Mouse (Mus musculus) hindbrain, embryonic 13.5 days (tissue): Measurements from ENCODE around the gene Map6. TPM values are rescaled to one million over a fixed set of nuclear protein-coding genes. Genes with fewer than 3 reads are reported as not detected.
A peak's percentile ranks its signal among the peaks of the same experiment; 100 is the strongest.

Experiments used
- ATAC-seq: fragments of 200-750 bp; cut with Nextera tagmentation; 2 replicates; pipeline ENCODE4 v1.8.0; 2017; ENCODE audit warnings: moderate TSS enrichment; ENCODE audit not compliant: low FRiP score
- H3K27ac ChIP-seq: fragments of 300-500 bp; sonication (generic); 2 replicates; pipeline ENCODE4 v1.5.1; 2015; ENCODE audit warnings: inconsistent platforms, mild to moderate bottlenecking, moderate library complexity
- H3K27me3 ChIP-seq: fragments of 300-500 bp; sonication (generic); 2 replicates; pipeline ENCODE4 v1.6.1; 2015; ENCODE audit warnings: mild to moderate bottlenecking, inconsistent platforms
- H3K36me3 ChIP-seq: fragments of 300-500 bp; sonication (generic); 2 replicates; pipeline ENCODE4 v1.6.1; 2015; ENCODE audit warnings: mild to moderate bottlenecking, inconsistent platforms
- H3K4me1 ChIP-seq: fragments of 300-500 bp; sonication (generic); replicated peaks from 2 replicates; pipeline ENCODE4 v1.6.1; 2015; ENCODE audit warnings: inconsistent platforms
- H3K4me2 ChIP-seq: fragments of 300-500 bp; sonication (generic); 2 replicates; pipeline ENCODE4 v1.6.1; 2015; ENCODE audit warnings: inconsistent platforms, mild to moderate bottlenecking, moderate library complexity
- H3K4me3 ChIP-seq: fragments of 300-500 bp; sonication (generic); 2 replicates; pipeline ENCODE4 v1.5.1; 2015; ENCODE audit warnings: mild to moderate bottlenecking, inconsistent platforms
- H3K9ac ChIP-seq: fragments of 300-500 bp; sonication (generic); 2 replicates; pipeline ENCODE4 v1.6.1; 2015; ENCODE audit warnings: mild to moderate bottlenecking, inconsistent platforms
- H3K9me3 ChIP-seq: fragments of 300-500 bp; sonication (generic); 2 replicates; pipeline ENCODE4 v1.6.1; 2016; ENCODE audit warnings: inconsistent platforms
- WGBS: fragments of 180-500 bp; shearing (Covaris S2); methylation state at CpG from one replicate; pipeline ENCODE4 v1.1.7; 2015; 5-methylcytosine and 5-hydroxymethylcytosine counted together
- polyA plus RNA-seq: library from polyadenylated mRNA; unstranded; fragments of >200 nt; fragmentation: Nextera tagmentation; extraction: Ambion mirVana; gene quantifications from 2 replicates; pipeline ENCODE4 v1.2.1, GENCODE M21; 2015

The Map6 gene
- 104 and 106 TPM in 2 replicates for polyA plus RNA-seq

DNA sequence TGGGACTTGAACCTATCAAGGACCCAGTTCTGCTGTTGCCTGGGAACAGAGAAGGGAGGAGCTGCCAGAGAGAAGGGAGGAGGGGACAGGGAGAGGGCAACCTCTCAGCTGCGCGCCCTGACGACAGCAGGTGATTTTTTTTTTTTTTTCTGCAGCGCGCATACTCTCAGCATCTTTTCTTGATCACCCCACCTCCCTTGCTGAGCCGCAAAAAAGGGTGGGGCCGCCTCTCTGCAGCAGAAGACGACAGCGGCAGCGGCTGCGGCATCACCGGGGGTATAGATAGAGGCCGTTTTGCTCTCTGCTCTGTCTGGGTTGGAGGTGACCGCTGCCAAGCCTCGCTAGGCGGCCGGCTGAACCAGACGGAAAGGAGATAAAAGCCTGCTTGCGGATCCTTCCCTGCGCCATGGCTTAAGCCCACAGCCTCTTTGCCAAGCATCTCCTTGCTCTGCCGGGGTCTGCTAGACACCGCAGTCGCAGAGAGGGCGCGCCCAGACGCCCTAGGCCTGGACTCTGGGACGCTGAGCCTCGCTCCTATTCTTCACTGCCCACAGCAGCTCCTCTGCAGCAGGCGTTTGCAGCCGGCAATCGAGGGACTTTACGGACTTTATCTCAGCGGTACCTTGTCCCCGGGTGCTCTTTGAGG is at the start of gene Map6:
TSS of gene Map6 (plus strand) at position 197 of the 646 bp plus-strand sequence.
- Histone ChIP-seq H3K4me2 (peak within 1 kb of the TSS; percentile 98), H3K9ac (peak within 1 kb of the TSS; percentile 96), H3K27me3 (no peaks in the 10 kb centered on the region), H3K36me3 (no peaks in the 10 kb centered on the region; the same call in 1 of the 2 replicates), H3K9me3 (no peaks in the 10 kb centered on the region), H3K4me3 (peak within 1 kb of the TSS; percentile 92), H3K4me1 (peaks cover 42% of the 10 kb centered on the region), H3K27ac (peak within 1 kb of the TSS; percentile 99)
- WGBS = under 1% methylated on average over 34 of the region's 34 CpGs
- ATAC-seq = peak; percentile 81

DNA sequence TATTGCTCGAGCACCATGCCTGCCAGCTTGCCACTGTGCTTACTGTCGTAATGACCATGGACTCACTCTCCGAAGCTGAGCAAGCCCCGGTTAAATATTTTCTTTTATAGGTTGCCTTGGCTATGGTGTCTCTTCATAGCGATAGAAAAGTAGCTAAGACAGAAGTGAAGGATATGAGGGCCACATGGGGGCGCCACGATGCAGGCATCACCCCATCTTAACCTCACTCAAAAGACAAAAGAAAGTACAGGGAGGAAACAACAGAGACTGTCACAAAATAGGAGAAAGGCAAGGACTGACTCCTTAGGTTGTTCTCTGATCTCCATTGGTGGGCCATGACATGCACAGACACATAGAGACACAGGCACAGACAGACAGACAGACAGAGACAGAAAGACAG is 43.0 kb upstream of the Map6 start:
- no peak overlapping the region for H3K4me2 ChIP-seq
- no peaks in the 10 kb centered on the region for H3K4me1 ChIP-seq
- H3K27ac ChIP-seq = no peak overlapping the region
- no peak for ATAC-seq
- H3K9me3 ChIP-seq = no peaks in the 10 kb centered on the region
- H3K36me3 ChIP-seq = no peaks in the 10 kb centered on the region
- no peak overlapping the region for H3K4me3 ChIP-seq
- H3K27me3 ChIP-seq = no peaks in the 10 kb centered on the region
- 64% methylated on average over 7 of the region's 7 CpGs for WGBS
- H3K9ac ChIP-seq = no peak overlapping the region

DNA sequence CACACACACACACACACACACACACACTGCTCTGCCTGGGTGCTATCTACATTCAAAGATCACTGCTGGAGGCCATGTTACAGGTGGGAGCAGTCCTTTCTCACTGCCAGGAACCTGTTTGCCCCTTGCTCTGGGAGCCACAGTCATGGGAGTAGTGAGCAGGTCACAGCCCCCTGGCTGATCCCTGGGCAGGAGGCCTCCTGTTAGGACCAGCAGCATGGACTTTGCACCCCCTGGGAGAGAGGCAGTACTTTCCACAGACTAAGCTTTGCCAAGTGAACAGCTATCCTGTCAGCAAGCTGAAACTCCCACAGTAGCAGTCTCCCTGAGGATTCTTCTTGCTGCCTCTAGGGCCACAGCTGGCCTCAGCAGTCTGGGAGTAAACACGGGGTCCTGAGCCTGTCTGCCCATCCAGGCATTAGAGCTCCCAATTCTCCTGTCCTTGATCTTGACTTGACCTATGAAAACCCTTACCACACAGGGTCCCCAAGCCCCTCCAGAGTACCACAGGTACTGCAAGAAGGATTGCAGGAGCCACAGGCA is 42.5 kb upstream of the Map6 start:
- no peaks in the 10 kb centered on the region for H3K27me3 ChIP-seq
- no peak overlapping the region for H3K9ac ChIP-seq
- H3K4me2 ChIP-seq = no peak overlapping the region
- H3K4me1 ChIP-seq = no peaks in the 10 kb centered on the region
- H3K9me3 ChIP-seq = no peaks in the 10 kb centered on the region
- H3K36me3 ChIP-seq = no peaks in the 10 kb centered on the region
- H3K4me3 ChIP-seq = no peak overlapping the region
- ATAC-seq = no peak
- 43% methylated on average over 1 of the region's 1 CpGs for WGBS
- H3K27ac ChIP-seq = no peak overlapping the region

DNA sequence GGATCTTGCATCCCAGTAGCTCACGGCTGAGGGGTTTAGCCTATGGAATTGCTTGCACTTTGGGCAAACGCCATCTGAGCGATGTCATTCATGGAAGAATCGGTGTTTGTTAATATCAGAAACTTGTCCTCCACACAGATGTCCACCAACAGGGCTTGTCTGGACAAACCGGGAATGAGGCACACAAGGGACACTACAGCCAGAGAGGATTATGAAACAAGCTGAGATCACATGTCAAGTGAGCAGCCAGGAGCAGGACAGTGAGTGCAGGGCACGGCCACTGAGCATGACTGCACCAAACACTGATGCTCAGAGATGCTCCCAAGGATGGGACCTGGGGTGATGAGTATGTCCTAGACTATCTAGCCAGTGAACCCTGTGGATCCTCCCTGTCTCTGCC is 41.8 kb upstream of the Map6 start:
- no peaks in the 10 kb centered on the region for H3K36me3 ChIP-seq
- H3K4me2 ChIP-seq = no peak overlapping the region
- H3K4me1 ChIP-seq = no peaks in the 10 kb centered on the region
- no peaks in the 10 kb centered on the region for H3K27me3 ChIP-seq
- ATAC-seq = no peak
- no peaks in the 10 kb centered on the region for H3K9me3 ChIP-seq
- H3K9ac ChIP-seq = no peak overlapping the region
- no peak overlapping the region for H3K4me3 ChIP-seq
- WGBS = 86% methylated on average over 6 of the region's 6 CpGs
- no peak overlapping the region for H3K27ac ChIP-seq

DNA sequence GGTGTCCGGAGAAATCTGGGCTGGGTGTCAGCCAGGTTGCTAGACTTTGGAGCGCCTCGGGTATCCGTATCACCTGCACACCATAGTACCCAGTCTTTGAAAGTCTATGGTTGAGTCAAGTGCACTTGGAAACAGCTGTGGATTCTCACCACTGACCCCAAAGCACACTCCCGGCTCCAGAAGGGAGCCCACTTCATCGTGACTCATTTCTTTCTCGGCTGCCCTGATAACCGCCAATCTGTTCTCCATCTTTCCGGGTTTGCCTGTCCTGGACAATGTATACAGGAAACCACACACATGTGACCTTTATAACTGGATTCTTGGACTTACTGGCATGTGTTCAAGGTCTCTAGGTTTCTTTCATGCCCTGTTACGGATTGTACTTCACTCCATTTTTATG is 40.6 kb upstream of the Map6 start:
- H3K9ac ChIP-seq = no peak overlapping the region
- no peak overlapping the region for H3K4me3 ChIP-seq
- no peaks in the 10 kb centered on the region for H3K27me3 ChIP-seq
- no peak overlapping the region for H3K27ac ChIP-seq
- H3K36me3 ChIP-seq = no peaks in the 10 kb centered on the region
- no peaks in the 10 kb centered on the region for H3K4me1 ChIP-seq
- H3K9me3 ChIP-seq = no peaks in the 10 kb centered on the region
- no peak for ATAC-seq
- 93% methylated on average over 10 of the region's 10 CpGs for WGBS
- H3K4me2 ChIP-seq = no peak overlapping the region

DNA sequence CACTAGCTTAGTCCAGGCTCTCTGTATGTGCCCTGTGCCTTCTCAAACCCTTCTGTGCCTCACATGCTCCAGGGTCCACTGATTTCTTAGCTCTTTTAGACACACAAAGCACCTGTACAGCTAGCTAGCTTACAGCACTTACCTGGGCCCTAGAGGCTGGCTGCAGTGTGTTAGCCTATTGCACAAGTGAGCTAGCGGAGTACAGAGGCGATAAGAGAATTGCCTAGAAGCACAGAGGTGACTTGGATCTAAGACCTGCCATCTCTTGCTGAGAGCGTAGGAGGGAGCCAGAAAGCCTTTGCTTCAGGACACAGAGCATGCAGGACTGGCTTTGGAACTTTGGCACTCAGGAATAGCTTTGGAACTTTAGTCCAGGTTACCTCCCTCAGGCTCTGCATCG is 40.0 kb upstream of the Map6 start:
- H3K36me3 ChIP-seq = no peaks in the 10 kb centered on the region
- H3K4me2 ChIP-seq = no peak overlapping the region
- no peak overlapping the region for H3K4me3 ChIP-seq
- no peaks in the 10 kb centered on the region for H3K4me1 ChIP-seq
- ATAC-seq = no peak
- H3K27me3 ChIP-seq = no peaks in the 10 kb centered on the region
- H3K27ac ChIP-seq = no peak overlapping the region
- H3K9me3 ChIP-seq = no peaks in the 10 kb centered on the region
- WGBS = 94% methylated on average over 4 of the region's 4 CpGs
- no peak overlapping the region for H3K9ac ChIP-seq

DNA sequence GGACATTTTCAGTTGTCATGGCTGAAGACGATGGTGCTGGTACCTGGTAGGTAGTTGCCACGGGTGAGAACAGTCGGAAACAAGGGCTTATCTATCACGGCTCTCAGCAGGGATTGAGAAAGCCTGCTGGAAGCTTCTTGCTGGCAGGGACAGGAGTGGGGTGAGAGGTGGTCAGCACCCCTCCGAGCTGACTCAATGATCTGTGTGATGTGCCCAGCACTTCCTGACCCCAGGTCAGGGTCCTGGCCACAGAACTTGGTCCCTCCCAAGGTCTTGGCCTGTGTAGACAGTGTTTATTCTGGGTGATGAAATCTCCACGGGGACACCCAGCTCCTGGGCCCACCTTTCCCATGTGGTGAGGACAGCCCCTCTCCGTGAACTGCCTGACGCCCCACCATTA is 38.4 kb upstream of the Map6 start:
- Histone ChIP-seq H3K9ac (no peak overlapping the region), H3K27me3 (no peaks in the 10 kb centered on the region), H3K36me3 (no peaks in the 10 kb centered on the region), H3K27ac (no peak overlapping the region), H3K4me1 (no peaks in the 10 kb centered on the region), H3K9me3 (no peaks in the 10 kb centered on the region), H3K4me3 (no peak overlapping the region), H3K4me2 (no peak overlapping the region)
- 80% methylated on average over 8 of the region's 8 CpGs for WGBS
- no peak for ATAC-seq

DNA sequence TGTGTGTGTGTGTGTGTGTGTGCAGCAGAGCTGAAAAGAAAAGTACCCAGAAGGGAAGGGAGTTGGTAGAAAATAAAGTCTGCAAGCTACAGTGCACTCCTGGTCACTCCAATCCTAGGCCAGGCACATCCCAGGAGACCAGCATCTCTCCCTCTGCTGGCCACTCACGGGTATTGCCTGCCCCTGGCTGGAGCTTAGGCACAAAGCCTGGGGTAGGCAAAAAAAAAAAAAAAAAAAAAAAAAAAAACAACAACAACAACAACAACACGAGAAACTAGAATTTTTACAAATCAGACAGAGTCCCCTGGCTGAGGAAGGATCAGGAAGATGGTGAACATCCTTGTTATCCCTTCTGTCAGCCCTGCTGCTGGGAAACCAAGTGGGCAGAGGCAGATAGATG is 37.8 kb upstream of the Map6 start:
- no peak overlapping the region for H3K9ac ChIP-seq
- H3K36me3 ChIP-seq = no peaks in the 10 kb centered on the region
- ATAC-seq = no peak
- H3K4me1 ChIP-seq = no peaks in the 10 kb centered on the region
- H3K27me3 ChIP-seq = no peaks in the 10 kb centered on the region
- no peaks in the 10 kb centered on the region for H3K9me3 ChIP-seq
- no peak overlapping the region for H3K4me2 ChIP-seq
- no peak overlapping the region for H3K4me3 ChIP-seq
- no peak overlapping the region for H3K27ac ChIP-seq
- WGBS = 12% methylated on average over 2 of the region's 2 CpGs

DNA sequence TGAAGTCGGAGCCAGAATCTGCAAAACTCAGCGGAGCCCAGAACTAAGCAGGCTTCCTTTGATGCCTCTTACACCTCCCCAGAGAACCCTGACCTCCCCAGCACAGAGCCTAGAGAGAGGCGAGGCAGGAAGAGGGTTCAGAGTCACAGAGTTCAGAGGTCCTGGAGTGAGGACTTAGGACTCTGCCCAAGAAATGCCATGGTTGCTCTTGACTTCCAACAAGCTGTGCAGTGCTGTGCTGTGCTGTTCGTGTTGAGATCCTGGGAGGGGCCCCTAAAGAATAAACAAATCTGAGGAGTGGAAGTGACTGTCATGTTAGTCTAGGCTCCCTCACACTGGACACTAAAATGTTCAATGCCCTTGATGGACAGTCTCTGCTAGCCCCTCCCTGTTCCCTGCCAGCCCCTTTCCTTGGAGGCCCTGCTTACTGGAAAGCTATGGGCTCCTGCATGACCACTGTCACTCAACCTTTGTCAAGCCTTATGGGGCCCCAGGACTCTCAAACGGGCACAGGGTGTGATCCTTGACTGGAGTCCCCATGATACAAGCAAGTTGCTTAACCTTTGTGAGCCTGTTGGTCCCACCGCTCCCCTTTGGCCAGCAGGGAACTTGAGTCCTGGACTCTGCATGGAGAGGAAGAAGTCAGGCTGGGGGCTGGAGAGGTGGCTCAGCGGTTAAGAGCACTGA is 37.0 kb upstream of the Map6 start:
- no peak overlapping the region for H3K27ac ChIP-seq
- ATAC-seq = no peak
- no peak overlapping the region for H3K4me2 ChIP-seq
- no peaks in the 10 kb centered on the region for H3K36me3 ChIP-seq
- 76% methylated on average over 7 of the region's 7 CpGs for WGBS
- no peaks in the 10 kb centered on the region for H3K27me3 ChIP-seq
- H3K9me3 ChIP-seq = no peaks in the 10 kb centered on the region
- H3K4me1 ChIP-seq = no peaks in the 10 kb centered on the region
- H3K9ac ChIP-seq = no peak overlapping the region
- H3K4me3 ChIP-seq = no peak overlapping the region

DNA sequence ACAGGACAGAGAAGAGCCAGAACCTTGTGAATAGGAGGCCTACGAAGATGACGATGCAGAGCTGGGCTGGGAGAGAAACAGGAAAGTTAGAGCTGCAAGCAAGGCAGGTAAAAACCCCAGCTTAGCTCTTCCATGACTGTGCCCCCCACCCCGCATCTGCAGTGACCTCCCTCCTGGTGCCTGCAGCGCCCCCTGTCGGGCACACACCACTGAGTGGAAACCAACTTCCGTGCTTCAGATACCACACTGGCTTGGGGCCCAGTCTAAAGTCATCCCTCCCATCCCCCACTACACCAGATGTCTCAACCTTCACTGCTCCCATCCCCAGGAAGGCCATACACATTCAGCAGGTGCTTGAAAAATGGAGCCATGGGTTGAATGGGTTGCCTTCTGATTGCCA is 34.7 kb upstream of the Map6 start:
- Histone ChIP-seq H3K4me1 (peaks cover 8% of the 10 kb centered on the region; the same call in 1 of the 2 replicates), H3K27ac (no peak overlapping the region), H3K27me3 (peaks cover 6% of the 10 kb centered on the region; the same call in 1 of the 2 replicates), H3K9ac (no peak overlapping the region), H3K36me3 (no peaks in the 10 kb centered on the region), H3K4me2 (no peak overlapping the region), H3K9me3 (no peaks in the 10 kb centered on the region), H3K4me3 (no peak overlapping the region)
- ATAC-seq = no peak
- 73% methylated on average over 6 of the region's 6 CpGs for WGBS

DNA sequence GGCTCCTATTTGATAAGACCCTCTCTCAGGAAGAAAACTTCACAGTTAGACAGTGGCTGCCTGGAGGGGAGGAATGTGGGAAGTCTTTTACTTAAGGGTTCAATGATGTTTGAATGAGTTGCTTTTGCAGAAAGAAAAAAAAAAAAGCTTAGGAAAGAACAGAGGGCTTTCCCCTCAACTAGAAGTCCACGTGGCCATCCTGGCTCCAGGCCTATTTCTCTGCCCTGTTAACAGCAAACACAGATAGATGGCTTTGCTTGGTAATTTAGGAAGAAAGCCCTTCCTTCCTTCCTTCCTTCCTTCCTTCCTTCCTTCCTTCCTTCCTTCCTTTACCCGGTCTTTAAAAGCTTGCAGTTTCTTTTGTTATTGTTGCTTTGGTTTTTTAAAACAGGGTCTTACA is 32.3 kb upstream of the Map6 start:
- ATAC-seq = no peak

DNA sequence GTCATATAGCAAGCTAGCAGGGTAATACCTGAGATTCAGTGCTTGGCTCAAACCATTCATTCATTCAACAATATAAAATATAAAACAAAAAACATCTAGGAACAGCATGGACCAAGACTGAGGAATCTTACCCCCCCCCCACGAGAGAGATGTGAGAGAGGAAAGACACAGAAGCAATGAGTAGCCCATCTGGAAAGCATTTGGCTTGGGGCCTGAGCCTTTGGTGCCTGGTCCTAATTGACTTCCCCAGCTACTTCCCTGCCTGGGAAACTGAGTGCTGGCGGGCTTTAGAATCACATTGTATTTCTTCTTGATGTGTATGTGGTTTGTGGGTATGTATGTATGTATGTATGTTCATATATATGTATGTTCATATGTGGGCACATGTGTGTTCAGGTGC is 31.6 kb upstream of the Map6 start:
- H3K9me3 ChIP-seq = no peaks in the 10 kb centered on the region

More for the DNA sequence above, 32.3 kb upstream of the Map6 start:
- Histone ChIP-seq H3K4me1 (peaks cover 16% of the 10 kb centered on the region), H3K36me3 (no peaks in the 10 kb centered on the region), H3K27me3 (peaks cover 25% of the 10 kb centered on the region), H3K27ac (no peak overlapping the region), H3K4me3 (no peak overlapping the region), H3K9ac (no peak overlapping the region), H3K9me3 (no peaks in the 10 kb centered on the region), H3K4me2 (no peak overlapping the region)
- 50% methylated on average over 2 of the region's 2 CpGs for WGBS

More for the DNA sequence above, 31.6 kb upstream of the Map6 start:
- peaks cover 16% of the 10 kb centered on the region for H3K4me1 ChIP-seq
- WGBS = 83% methylated on average over 2 of the region's 2 CpGs
- peaks cover 30% of the 10 kb centered on the region for H3K27me3 ChIP-seq
- H3K27ac ChIP-seq = no peak overlapping the region
- no peak for ATAC-seq
- no peaks in the 10 kb centered on the region for H3K36me3 ChIP-seq
- H3K4me2 ChIP-seq = no peak overlapping the region
- no peak overlapping the region for H3K4me3 ChIP-seq
- H3K9ac ChIP-seq = no peak overlapping the region
